Mouse (Mus musculus) cerebellum, adult 2 months (tissue): ENCODE results near the gene Magi2. TPM values are rescaled to one million over a fixed set of nuclear protein-coding genes. Genes with fewer than 3 reads are reported as not detected.

ENCODE experiments used
- DNase-seq, 2 experiments: peaks; one replicate each; pipeline ENCODE4 v3.0.0; 2021
- H3K27ac ChIP-seq: fragments of 200-500 bp; 2 replicates; pipeline ENCODE4 v1.5.1; 2012; ENCODE audit warnings: low read length, control low read depth, inconsistent platforms; ENCODE audit not compliant: insufficient read depth
- H3K27me3 ChIP-seq: fragments of 200-500 bp; 2 replicates; pipeline ENCODE4 v1.6.1; 2012; ENCODE audit warnings: inconsistent platforms, mild to moderate bottlenecking, low read length, moderate library complexity; ENCODE audit not compliant: control insufficient read depth, insufficient read depth
- H3K4me1 ChIP-seq: fragments of 200-500 bp; 2 replicates; pipeline ENCODE4 v1.6.1; 2011; ENCODE audit warnings: low read length; ENCODE audit not compliant: control insufficient read depth, insufficient read depth
- H3K4me3 ChIP-seq: fragments of 200-500 bp; replicated peaks from 2 replicates; pipeline ENCODE3; 2011; ENCODE audit warnings: mild to moderate bottlenecking, low read depth, low read length, control low read depth; ENCODE audit not compliant: insufficient read depth
- CTCF ChIP-seq: fragments of 200-500 bp; IDR thresholded peaks from 2 replicates; pipeline ENCODE4 v1.5.1; 2011; ENCODE audit warnings: low read depth, mild to moderate bottlenecking, control low read depth, low read length, moderate library complexity, borderline replicate concordance; ENCODE audit not compliant: insufficient read depth
- POLR2A ChIP-seq: fragments of 200-500 bp; IDR thresholded peaks from 2 replicates; pipeline ENCODE4 v1.6.1; 2011; ENCODE audit warnings: low read length, control low read depth, borderline replicate concordance; ENCODE audit not compliant: insufficient read depth
- WGBS: fragments of 180-500 bp; shearing (Covaris S2); methylation state at CpG from one replicate; pipeline ENCODE4 v1.1.7; 2018; 5-methylcytosine and 5-hydroxymethylcytosine counted together
- polyA plus RNA-seq: library from polyadenylated mRNA; depleted of rRNA; stranded (reverse); fragments of >200 nt; gene quantifications from 2 replicates; pipeline ENCODE4 v1.2.3, GENCODE M21; 2012

Magi2 gene
- polyA plus RNA-seq, 1 experiment, result 30.1 TPM

GRCm38 (mm10) chr5:20494010-20494409, 1267.2 kb downstream of the Magi2 start:
- 67% methylated on average over 6 of the region's 6 CpGs for WGBS
- H3K4me3 ChIP-seq, result no peak overlapping the region
- 0 out of 2 replicates have a peak, but pooled peaks cover 3% of the 10 kb centered on the region for H3K4me1 ChIP-seq
- no peaks in the 10 kb centered on the region for H3K27me3 ChIP-seq
- no peak for DNase-seq
- TF ChIP-seq CTCF (no peak), POLR2A (no peak)
- H3K27ac ChIP-seq, result no peak overlapping the region

- WGBS, result 69% methylated on average over 8 of the region's 8 CpGs
- no peak overlapping the region for H3K27ac ChIP-seq
- H3K4me3 ChIP-seq, result no peak overlapping the region
- DNase-seq, result no peak
- no peaks in the 10 kb centered on the region for H3K27me3 ChIP-seq
- TF ChIP-seq POLR2A, result no peak
- no peak for TF ChIP-seq CTCF
- H3K4me1 ChIP-seq, result 0 out of 2 replicates have a peak, but pooled peaks cover 6% of the 10 kb centered on the region
Observed at GRCm38 (mm10) chr5:20496924-20497323, 1270.1 kb downstream of the Magi2 start.

- Histone ChIP-seq H3K4me3 (no peak overlapping the region), H3K4me1 (0 out of 2 replicates have a peak, but pooled peaks cover 6% of the 10 kb centered on the region), H3K27me3 (no peaks in the 10 kb centered on the region), H3K27ac (no peak overlapping the region)
- TF ChIP-seq CTCF, result no peak
- TF ChIP-seq POLR2A, result no peak
- peak in 1 of 2 experiments; percentile 28 for DNase-seq
- WGBS, result 67% methylated on average over 9 of the region's 9 CpGs
Observed at GRCm38 (mm10) chr5:20499031-20499600, 1272.3 kb downstream of the Magi2 start.

GRCm38 (mm10) chr5:20508609-20509008, 1281.8 kb downstream of the Magi2 start:
- Histone ChIP-seq H3K4me3 (no peak overlapping the region), H3K4me1 (no peaks in the 10 kb centered on the region), H3K27me3 (no peaks in the 10 kb centered on the region), H3K27ac (no peak overlapping the region)
- no peak for TF ChIP-seq POLR2A
- TF ChIP-seq CTCF, result no peak
- no peak for DNase-seq
- WGBS, result 78% methylated on average over 5 of the region's 5 CpGs

- DNase-seq, result no peak
- H3K4me3 ChIP-seq, result no peak overlapping the region
- no peaks in the 10 kb centered on the region for H3K27me3 ChIP-seq
- TF ChIP-seq POLR2A (no peak), CTCF (no peak)
- H3K27ac ChIP-seq, result no peak overlapping the region
- WGBS, result 78% methylated on average over 6 of the region's 6 CpGs
- H3K4me1 ChIP-seq, result no peaks in the 10 kb centered on the region
Observed at GRCm38 (mm10) chr5:20509606-20510005, 1282.8 kb downstream of the Magi2 start.

- TF ChIP-seq POLR2A, result no peak
- no peak for TF ChIP-seq CTCF
- H3K27ac ChIP-seq, result no peak overlapping the region
- no peaks in the 10 kb centered on the region for H3K27me3 ChIP-seq
- DNase-seq, result no peak
- 83% methylated on average over 16 of the region's 16 CpGs for WGBS
- H3K4me1 ChIP-seq, result no peaks in the 10 kb centered on the region
- H3K4me3 ChIP-seq, result no peak overlapping the region
Observed at GRCm38 (mm10) chr5:20512377-20513126, 1285.7 kb downstream of the Magi2 start.

GRCm38 (mm10) chr5:20521639-20522038, 1294.8 kb downstream of the Magi2 start:
- H3K27me3 ChIP-seq, result no peaks in the 10 kb centered on the region
- TF ChIP-seq CTCF (no peak), POLR2A (no peak)
- no peak for DNase-seq
- no peaks in the 10 kb centered on the region for H3K4me1 ChIP-seq
- 66% methylated on average over 9 of the region's 9 CpGs for WGBS
- no peak overlapping the region for H3K4me3 ChIP-seq
- H3K27ac ChIP-seq, result no peak overlapping the region

GRCm38 (mm10) chr5:20522047-20522446, 1295.2 kb downstream of the Magi2 start:
- DNase-seq, result no peak
- Histone ChIP-seq H3K27me3 (no peaks in the 10 kb centered on the region), H3K4me1 (no peaks in the 10 kb centered on the region), H3K27ac (no peak overlapping the region), H3K4me3 (no peak overlapping the region)
- no peak for TF ChIP-seq CTCF
- TF ChIP-seq POLR2A, result no peak
- WGBS, result 95% methylated on average over 13 of the region's 13 CpGs
